Mouse (Mus musculus): Measurements from ENCODE around the gene Mark2.
A peak's percentile ranks its signal among the peaks of the same experiment; 100 is the strongest.

Gene Mark2

DNA sequence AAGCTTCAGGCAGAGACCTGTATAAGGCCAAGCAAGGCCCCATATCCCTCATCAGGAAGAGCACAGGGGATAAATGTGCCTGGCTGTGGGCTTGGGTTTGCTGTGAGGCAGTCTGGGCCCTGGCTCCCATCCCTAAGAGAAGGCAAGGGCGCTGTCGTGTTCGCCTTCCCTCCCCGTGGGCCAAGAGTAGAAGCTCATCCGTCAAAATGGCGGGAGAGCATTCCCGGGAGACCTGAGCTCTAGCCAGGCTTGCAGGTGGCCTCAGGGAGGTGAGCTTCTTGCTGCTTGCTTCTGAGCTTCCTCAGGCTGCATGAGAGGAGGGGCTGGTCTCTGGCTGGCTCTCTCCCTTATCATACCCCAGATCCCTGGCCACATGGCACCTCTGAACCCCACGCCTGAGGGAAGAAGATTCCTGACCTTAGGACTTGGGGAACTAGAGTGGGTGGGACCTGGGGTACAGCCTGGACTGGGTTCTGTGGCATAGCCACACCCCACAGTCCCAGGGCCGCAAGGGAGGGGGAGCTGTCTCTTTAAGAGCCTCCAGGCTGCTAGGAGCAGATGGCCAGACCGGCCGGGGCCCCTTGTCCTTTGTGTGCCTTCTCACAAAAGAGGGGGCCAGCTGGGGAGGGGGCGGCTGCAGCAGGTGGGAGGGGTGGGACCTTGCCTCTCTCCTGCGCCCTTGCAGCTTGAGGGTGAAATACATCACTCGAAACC lies 76.0 kb downstream of the Mark2 start:
- peak; percentile 55 for DNase-seq

DNA sequence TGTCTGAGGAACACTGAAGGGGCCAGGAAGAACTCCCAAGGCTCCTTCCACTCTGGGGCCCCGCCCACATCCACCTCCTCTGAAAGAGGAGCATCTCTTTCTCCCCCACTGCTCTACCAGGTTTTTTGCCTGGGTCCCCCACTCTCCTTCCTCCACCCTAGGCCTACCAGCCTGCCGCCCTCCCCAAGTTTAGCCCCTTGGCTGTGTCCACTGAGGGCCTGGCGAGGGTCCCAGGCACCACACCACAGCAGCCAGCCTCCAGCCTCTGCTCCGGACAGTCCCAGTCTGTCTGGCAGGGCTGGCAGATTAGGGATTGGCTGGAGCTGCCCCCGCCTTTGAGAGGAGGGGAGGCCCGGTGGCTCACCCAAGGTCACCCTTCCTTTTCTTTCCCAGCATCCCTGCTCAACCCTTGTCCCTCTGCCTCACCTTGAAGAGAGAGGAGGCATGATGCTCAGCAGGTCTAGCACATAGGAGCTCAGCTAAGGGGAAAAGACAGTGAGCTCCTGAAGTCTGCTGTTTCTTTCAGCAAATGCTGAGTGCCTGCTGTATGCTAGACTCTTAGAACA lies 76.8 kb downstream of the Mark2 start:
- peak; percentile 46 for DNase-seq

DNA sequence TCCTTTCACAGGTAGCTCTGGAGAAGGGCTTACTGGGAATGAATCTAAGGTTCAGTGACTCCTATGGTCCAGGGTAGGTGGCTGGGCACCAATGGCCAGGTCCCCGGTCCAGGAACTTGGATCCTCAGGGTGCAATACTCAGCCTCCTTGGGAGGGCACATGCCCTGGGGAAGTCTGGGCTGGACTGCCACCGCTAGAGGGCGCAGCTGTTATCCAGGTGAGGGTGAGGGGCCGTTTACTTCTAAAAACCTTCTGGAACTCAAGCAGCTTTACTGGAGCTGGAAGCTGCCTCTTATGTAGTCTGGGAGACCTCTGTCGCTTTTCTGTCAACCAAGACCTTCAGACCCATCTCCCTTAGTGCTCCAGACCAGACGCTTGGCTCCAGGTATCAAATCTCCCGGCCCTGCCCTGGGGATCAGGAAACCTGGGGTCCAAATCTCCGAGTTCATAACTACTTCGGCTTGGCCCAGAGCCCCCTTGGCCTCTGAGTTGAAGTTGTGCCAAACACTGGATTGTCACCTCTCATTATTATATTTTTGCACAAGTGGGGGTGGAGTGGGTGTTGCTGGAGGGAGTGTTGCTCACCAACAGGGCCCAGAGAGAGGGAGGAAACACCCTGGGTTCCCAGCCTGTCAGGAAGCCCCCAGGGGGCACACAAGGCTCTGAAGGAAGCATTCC lies 77.4 kb downstream of the Mark2 start:
- DNase-seq: peak; percentile 84

DNA sequence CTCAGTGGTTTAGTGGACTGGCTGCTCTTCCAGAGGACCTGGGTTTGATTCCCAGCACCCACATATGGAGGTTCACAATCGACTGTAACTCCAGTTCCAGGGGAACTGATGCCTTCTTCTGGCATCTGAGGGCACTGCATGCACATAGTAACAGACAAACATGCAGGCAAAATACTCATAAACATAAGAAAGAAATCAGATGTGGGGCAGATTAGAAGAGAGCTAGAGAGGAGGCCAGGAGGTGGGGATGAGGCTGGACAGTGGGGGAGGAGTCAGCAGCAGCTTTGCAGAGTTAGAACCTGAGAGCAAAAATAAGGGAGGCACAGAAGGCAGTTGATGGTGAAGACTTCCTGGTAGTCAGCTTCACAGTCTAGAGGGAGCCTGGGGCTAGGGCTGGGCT lies 79.1 kb downstream of the Mark2 start:
- no peak for DNase-seq

DNA sequence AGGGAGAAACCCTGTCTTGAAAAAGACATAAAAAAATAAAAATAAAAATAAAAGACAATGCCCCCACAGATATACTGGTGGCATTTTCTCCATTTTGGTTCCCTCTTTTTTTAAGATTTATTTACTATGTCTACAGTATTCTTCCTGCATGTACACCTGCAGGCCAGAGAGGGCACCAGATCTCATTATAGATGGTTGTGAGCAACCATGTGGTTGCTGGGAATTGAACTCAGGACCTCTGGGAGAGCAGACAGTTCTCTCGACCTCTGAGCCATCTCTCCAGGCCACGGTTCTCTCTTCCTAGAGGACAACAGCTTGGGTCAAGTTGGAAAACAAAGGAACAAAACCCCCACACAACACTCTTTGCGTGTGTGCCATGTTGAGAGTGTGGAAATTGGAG lies 79.7 kb downstream of the Mark2 start:
- DNase-seq: no peak

DNA sequence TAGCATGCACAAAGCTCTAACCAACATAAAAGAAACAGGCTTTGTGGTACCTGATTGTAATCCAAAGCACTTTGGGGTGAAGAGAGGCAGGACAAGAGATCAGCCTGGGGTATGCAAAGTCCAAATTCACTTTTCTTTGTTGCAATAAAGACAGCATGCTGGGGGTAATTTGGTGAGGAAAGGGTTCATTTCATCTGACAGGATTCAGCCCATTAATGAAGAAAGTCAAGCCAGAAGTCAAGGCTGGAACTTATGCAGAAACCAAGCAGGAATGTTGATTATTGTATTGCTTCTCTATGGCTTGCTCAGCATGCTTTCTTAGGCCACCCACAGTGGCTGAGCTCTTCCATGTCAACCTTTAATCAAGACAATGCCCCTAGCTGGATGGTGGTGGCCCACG lies 80.2 kb downstream of the Mark2 start:
- no peak for DNase-seq

DNA sequence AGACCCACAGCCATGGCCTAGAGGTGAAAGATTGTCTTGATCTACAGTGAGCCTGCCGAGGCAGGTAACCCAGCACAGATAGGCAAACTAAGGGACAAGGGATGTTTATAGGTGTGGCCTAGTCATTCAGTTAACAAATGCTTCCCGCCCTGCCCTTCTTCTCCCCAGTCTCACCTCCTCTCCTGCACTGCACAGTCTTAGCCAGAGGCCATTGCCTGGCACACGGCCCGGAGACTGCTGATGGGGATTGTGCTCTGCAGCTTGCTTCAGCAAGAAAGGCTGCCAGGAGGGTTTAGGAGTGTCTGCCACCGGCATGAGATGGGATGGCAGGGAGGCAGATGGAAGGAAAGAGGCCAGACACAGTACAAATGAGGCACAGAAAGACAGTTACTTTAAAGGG lies 83.8 kb downstream of the Mark2 start:
- DNase-seq: peak; percentile 36

DNA sequence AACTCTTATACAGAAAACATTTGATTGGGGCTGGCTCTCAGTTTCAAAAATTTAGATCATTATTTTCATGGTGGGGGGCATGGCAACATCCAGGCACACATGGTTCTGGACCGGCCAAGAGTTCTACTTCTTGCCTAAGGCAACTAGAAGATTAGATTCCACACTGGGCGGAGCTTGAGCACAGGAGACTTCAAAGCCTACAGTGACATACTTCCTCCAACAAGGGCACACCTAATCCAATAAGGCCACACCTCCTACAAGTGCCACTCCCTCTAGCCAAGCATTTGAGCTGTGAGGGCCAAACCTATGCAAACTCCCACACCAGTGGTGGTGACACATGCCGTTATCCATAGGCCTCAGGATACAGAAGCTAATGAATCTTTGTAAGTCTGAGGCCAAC lies 95.6 kb downstream of the Mark2 start:
- no peak for DNase-seq

DNA sequence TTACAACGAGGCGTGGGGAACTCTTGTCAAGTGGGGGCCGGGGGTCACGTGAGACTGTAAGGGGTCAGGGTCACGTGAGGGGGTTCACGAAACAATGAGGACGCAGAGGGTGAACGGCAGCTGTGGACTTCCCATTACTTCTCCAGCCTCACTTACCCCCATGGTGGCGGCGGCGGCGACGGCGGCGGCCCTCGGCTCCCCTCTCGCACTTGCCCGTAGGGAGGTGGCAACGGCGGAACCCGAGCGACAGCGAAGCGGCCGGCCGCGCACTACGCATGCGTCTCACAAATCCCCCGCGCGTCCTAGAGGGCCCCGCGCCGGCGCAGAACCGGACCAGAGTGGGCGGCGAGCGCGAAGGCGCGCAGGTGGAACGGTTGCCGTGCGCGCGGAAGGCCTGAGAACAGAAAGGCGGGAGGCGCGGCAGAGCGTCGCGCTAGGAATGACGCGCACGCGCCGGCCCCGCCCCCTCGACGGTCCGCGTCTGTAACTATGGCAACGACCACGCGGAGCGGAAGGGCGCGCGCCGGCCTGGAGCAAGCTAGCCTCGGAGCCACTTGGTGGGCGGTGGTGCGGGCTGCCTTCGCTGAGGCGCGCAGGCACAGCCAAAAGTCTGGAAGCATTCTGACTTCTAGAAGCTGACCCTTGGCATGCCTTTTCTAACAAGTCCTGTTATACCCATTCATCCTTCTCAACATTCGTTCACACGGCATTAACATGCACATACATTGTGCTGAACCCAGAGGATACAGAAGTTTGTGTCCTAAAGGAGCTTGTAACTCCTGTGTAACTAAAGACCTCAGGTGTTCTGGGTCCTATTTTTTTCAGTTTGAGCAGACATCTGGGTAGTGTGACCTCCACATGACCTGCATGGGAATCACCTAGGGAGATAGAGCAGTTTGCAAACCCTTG lies 100.6 kb downstream of the Mark2 start, which contains the start of gene Naa40:
Gene Naa40, minus strand, starts transcription at position 402 of the 909 bp plus-strand sequence.
- DNase-seq: peak; percentile 92

DNA sequence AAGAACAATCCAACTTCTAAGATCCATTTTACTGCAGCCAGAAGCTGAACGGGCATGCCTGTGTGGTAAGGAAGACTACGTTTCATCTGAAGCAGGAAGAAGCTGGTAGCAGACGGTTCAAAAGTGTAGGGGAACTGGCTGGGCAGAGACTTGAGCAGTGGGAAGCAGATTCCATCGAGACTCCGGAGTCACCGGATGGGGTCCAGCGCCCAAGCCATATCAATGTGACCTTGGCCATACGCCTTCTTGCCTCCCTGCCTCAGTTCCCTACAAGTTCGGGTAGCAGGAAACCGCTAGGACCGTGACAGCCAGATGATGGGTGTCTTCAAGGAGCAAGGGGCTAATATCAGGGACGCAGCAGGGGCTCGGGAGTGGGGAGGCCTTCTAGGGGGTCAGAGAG lies 101.4 kb downstream of the Mark2 start:
- DNase-seq: no peak

DNA sequence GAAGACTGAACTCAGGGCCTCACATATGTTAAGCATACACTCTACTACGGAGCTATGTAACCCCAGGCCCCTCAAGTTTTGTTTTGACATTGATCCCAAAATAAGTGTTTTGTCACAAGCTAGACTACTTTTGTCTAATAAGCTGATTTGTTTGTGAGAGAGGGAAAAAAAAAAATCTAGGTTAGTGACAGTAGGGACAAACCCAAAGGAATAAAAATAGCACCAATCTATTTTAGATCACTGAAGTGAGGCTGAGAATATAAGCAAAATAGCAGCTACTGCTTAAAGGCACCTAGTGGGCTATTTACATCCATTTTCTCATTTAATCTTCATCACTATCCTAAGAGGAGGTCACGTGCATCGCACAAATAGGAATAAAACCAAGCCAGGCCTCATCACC lies 102.1 kb downstream of the Mark2 start:
- DNase-seq: no peak

DNA sequence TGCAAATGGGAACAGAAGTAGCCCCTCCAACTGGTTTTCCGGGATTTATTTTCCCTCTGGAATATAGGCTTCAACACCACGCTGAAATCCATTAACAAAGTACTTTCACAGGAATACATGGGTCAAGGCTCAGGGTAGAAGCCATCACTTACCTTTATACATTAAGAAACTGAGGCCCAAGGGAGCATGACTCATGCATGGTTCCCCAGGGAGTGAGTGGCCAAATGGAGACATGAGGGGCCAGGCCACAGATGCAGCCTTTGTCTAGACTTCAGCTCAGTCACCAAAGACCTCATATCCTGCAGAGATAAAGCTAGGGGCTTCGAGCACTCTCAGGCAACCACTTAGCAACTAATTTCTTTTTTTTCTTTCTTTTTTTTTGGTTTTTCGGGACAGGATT lies 104.9 kb downstream of the Mark2 start:
- DNase-seq: no peak

DNA sequence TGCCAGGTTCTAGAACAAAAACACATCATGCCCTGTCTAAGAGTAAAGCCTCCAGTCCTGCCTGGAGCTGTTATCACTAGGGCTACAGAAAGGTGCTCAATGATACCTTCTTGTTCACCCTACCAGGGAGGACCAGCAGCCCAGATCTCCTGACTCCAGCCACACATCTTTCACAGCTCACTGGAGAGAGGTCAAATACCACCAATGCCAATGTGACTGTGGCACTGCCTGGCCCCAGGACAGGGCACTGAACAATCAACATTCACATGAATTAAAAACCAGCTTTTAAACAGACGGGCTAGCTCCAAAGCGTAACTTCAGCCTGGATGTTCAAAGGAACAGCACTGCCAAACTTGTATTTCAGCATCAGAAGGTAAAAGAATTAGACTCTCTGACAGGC lies 105.6 kb downstream of the Mark2 start:
- DNase-seq: no peak

DNA sequence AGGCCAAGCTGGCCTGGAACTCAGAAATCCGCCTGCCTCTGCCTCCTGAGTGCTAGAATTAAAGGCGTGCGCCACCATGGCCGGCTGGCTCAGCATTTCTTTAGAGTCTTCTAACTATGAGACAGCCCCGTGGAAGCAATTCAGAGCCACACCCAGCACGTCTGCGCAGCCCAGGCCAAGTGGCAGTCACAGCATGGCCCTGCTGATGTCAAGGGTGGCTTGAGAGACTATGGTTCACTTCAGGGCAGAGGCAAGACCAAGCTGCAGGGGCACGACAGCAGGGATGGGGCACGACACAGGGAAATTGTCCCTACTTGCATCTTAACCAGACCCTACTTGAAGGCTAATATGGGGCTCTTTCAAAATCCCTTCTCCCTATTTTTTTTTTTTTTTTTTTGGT lies 106.2 kb downstream of the Mark2 start:
- DNase-seq: no peak

DNA sequence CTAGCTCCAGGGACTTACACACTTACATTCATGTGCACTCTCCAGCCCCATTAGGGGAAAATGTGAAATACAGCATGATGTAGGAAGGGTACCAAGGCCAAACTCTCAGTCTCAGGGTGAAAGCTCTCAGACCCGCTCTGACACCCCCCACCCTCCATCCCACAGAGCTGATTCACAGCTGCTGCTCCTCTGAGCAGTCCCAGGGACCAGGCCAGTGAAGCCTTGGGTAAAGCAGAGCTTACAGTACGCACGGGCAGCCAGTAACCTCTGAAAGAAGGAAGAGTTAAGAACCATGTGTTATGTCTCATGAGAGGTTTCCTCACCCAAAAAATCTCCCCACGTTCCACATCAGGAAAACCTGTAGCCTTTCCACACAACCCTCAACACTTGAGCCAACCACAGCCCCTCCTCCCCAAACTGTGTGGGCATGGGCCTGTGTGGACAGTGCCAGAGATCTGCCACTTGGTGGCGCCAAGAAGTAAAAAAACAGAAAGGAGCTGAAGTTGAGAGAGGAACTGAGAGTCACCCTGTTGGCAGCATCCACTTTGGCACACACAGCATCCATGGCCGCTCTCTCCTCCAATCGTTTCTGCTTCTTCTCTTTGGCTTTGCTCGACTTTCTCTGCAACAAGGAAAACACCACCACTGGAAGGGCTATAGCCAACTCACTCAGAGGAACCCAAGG lies 107.0 kb downstream of the Mark2 start:
- peak; percentile 86 for DNase-seq

DNA sequence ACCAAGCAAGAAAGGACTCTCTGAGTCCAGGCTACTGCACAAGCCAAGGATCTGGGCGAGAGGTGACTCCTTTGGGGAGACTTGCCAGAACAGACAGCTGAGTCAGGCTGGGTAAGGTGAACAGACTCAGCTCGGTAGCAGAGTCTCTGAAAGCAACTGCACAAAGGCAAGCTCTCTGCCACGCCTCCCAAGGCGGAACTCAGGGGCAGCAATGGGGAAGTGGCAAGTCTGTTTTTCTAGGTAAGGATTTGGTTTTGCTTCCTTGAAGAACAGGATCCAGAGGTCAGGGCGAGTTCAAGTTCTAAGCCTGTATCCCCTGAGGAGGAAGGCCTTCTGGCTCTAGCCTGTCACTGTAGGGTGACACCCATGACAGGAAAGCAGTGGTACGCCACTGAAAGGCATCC lies 115.1 kb downstream of the Mark2 start:
- DNase-seq: no peak

Measured in cerebellum, adult 9-10 months (tissue).